Mouse (Mus musculus): ENCODE data around the gene Copz1. TPM values are rescaled to one million over a fixed set of nuclear protein-coding genes. Genes with fewer than 3 reads are reported as not detected.
A peak's percentile ranks its signal among the peaks of the same experiment; 100 is the strongest.

Gene Copz1
- polyA plus RNA-seq, 1 experiment from 2014 or later = 265 TPM

DNA sequence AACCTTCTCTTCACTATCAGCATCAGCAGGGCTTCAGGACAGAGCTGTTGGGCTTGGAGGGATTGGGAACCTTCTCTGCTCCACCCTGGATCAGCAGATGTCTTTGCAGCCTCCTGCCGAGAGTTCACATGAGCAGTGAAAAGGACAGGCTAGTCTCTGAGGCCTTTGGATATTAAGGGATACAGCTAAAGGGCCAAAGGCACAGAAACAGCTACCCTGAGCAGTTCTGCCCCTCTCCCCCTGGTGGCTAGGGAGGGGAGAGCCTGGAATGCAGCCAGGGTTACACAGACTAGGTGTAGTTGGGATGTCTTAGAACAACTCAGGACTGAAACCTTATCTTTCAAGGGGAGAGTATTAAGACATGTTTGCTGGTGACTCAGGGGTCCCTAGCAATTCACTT is 48.6 kb downstream of the Copz1 start:
- Histone ChIP-seq H3K36me3 (ENCODE audit: control insufficient read depth, insufficient read depth, low read length) (no peaks in the 10 kb centered on the region), H3K4me3 (replicated peaks; ENCODE audit: low read length) (no peak overlapping the region), H3K4me1 (ENCODE audit: control insufficient read depth, insufficient read depth, low read length) (peaks cover 25% of the 10 kb centered on the region), H3K9me3 (replicated peaks; ENCODE audit: control insufficient read depth, low read length) (no peaks in the 10 kb centered on the region), H3K27me3 (ENCODE audit: control insufficient read depth, insufficient read depth, low read length) (no peaks in the 10 kb centered on the region), H3K4me2 (ENCODE audit: low read depth, low read length) (no peak overlapping the region), H3K27ac (ENCODE audit: low read length) (no peak overlapping the region), H3K9ac (ENCODE audit: low read length) (no peak overlapping the region; the same call in 1 of the 2 replicates)
- no peak for ATAC-seq (ENCODE audit: insufficient read depth, low FRiP score)
- 70% methylated on average over 1 of the region's 1 CpGs for WGBS

DNA sequence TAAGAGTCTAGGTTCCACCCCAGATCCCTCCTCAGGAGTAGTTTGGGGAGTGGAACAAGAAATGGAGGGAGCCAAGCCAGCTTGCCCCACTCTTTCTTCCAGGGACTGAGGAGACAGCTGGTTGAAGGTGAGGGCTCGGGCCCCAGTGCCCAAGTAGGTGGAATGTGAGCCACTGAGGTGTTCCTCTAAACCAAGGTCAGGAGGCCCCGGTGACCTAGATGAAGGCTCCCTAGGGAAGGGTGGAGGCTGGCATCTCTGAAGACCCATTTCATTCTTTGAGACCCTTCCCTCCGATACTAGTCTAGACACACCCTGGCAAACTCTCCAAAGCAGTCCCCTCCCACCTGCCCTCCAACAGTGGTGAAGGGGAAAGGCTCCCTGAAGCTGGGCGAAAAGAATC is 49.9 kb downstream of the Copz1 start:
- no peaks in the 10 kb centered on the region for H3K27me3 ChIP-seq (ENCODE audit: control insufficient read depth, insufficient read depth, low read length)
- no peaks in the 10 kb centered on the region for H3K36me3 ChIP-seq (ENCODE audit: control insufficient read depth, insufficient read depth, low read length)
- H3K9me3 ChIP-seq (replicated peaks; ENCODE audit: control insufficient read depth, low read length) = no peaks in the 10 kb centered on the region
- H3K4me3 ChIP-seq (replicated peaks; ENCODE audit: low read length) = peak overlapping the region; percentile 54
- peak overlapping the region; percentile 85 for H3K9ac ChIP-seq (ENCODE audit: low read length)
- H3K4me1 ChIP-seq (ENCODE audit: control insufficient read depth, insufficient read depth, low read length) = peaks cover 23% of the 10 kb centered on the region
- no peak overlapping the region for H3K27ac ChIP-seq (ENCODE audit: low read length)
- 45% methylated on average over 4 of the region's 4 CpGs for WGBS
- ATAC-seq (ENCODE audit: insufficient read depth, low FRiP score) = no peak
- H3K4me2 ChIP-seq (ENCODE audit: low read depth, low read length) = peak overlapping the region; percentile 78

DNA sequence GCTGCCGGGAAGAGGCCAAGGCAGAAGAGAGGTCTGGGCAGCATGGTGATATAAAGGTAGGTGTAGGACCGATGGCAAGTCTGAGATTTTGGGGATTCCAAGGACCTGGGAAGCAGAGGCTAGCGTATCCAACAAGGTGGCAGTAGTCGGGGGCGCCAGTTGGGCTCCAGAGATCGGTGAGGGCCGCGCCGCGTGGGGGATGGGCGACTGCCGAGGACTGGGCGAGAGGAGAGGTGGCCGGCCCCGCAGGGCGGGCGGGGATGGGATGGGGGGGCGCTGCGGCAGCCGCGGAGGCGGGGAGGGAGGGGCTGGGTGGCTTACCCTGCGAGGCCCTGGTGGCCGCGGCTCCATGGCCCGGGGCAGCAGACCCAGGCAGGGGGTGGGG is 50.5 kb downstream of the Copz1 start:
- Histone ChIP-seq H3K36me3 (ENCODE audit: control insufficient read depth, insufficient read depth, low read length) (no peaks in the 10 kb centered on the region), H3K9me3 (replicated peaks; ENCODE audit: control insufficient read depth, low read length) (no peaks in the 10 kb centered on the region), H3K4me1 (ENCODE audit: control insufficient read depth, insufficient read depth, low read length) (peaks cover 23% of the 10 kb centered on the region), H3K4me3 (replicated peaks; ENCODE audit: low read length) (peak overlapping the region; percentile 54), H3K4me2 (ENCODE audit: low read depth, low read length) (peak overlapping the region; percentile 78), H3K9ac (ENCODE audit: low read length) (peak overlapping the region; percentile 85), H3K27ac (ENCODE audit: low read length) (no peak overlapping the region), H3K27me3 (ENCODE audit: control insufficient read depth, insufficient read depth, low read length) (no peaks in the 10 kb centered on the region)
- ATAC-seq (ENCODE audit: insufficient read depth, low FRiP score) = peak; percentile 61
- WGBS = under 1% methylated on average over 25 of the region's 26 CpGs

DNA sequence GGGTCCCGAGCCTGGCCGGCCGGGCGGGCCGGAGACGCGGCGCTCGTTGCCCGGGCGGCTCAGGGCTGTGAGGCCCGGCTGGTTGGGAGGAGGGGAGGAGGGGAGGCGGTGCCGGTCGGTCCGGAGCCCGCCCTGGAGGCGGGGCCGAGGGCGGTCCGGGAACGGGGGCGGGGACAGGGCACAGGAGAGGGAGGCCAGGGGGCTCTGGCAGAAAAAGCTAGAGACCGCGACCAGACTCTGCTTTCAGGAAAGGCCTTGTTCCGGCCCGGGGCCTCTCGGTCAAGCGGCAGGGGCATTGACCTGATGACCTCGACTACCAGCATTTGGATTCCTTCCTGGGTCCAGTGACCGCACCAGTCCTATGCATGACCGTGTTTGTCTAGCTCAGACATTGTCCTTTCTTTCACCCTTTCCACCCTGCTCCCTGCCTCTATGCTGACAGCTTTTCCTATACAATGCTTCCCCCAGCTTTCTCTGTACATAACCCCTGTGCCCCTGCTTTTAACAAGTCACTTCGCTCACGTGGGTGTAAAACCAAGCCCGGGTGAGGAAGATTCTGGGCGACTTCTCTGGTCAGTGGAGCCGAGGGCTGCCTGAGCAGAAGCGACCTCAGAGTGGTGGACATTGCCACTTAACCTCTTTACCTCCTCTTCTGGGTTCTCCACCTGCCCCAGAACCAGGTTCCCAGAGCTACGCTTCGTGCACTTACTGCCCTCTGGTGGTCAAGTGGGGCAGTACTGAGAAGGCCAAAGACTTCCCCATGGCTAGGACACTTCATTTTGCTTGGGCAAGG is 51.1 kb downstream of the Copz1 start:
- Histone ChIP-seq H3K27me3 (ENCODE audit: control insufficient read depth, insufficient read depth, low read length) (no peaks in the 10 kb centered on the region), H3K4me3 (replicated peaks; ENCODE audit: low read length) (peak overlapping the region; percentile 54), H3K9ac (ENCODE audit: low read length) (peak overlapping the region; percentile 85), H3K27ac (ENCODE audit: low read length) (peak overlapping the region; percentile 61), H3K4me1 (ENCODE audit: control insufficient read depth, insufficient read depth, low read length) (peaks cover 19% of the 10 kb centered on the region), H3K36me3 (ENCODE audit: control insufficient read depth, insufficient read depth, low read length) (no peaks in the 10 kb centered on the region), H3K4me2 (ENCODE audit: low read depth, low read length) (peak overlapping the region; percentile 78), H3K9me3 (replicated peaks; ENCODE audit: control insufficient read depth, low read length) (no peaks in the 10 kb centered on the region)
- peak; percentile 97 for ATAC-seq (ENCODE audit: insufficient read depth, low FRiP score)
- under 1% methylated on average over 40 of the region's 40 CpGs for WGBS

DNA sequence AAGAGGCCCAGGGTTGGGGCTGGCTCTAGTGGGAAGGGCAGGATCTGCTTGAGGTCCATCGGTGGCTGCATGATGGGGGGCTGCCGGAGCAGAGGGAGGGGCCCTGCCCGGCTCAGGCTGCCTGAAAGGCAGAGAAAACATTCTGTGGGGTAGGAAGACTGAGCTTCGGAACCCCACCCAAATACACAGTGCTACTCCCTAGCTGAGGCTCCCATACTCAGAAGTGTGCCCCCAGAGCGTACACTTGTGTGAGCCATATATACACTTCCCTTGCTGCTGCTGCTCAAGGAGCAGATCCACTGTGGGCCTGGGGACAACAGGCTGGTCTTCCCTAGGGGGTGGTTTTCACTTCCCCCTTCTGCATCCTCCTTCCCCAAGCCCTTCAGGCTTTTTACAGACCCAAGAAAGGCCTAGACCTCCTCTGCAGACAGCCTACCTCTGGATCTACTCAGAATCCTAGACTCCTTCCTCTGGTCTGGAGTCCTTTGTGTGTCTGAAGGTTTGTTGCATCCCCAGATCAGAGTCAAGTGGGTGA is 60.6 kb downstream of the Copz1 start:
- Histone ChIP-seq H3K36me3 (ENCODE audit: control insufficient read depth, insufficient read depth, low read length) (no peaks in the 10 kb centered on the region), H3K4me3 (replicated peaks; ENCODE audit: low read length) (no peak overlapping the region; the same call in 1 of the 2 replicates), H3K9ac (ENCODE audit: low read length) (0 out of 2 replicates have a peak overlapping the region, but pooled peaks have one; percentile 22), H3K4me2 (ENCODE audit: low read depth, low read length) (0 out of 2 replicates have a peak overlapping the region, but pooled peaks have one; percentile 10), H3K9me3 (replicated peaks; ENCODE audit: control insufficient read depth, low read length) (no peaks in the 10 kb centered on the region), H3K4me1 (ENCODE audit: control insufficient read depth, insufficient read depth, low read length) (peaks cover 11% of the 10 kb centered on the region), H3K27me3 (ENCODE audit: control insufficient read depth, insufficient read depth, low read length) (no peaks in the 10 kb centered on the region), H3K27ac (ENCODE audit: low read length) (no peak overlapping the region)
- no peak for ATAC-seq (ENCODE audit: insufficient read depth, low FRiP score)
- 61% methylated on average over 5 of the region's 5 CpGs for WGBS

DNA sequence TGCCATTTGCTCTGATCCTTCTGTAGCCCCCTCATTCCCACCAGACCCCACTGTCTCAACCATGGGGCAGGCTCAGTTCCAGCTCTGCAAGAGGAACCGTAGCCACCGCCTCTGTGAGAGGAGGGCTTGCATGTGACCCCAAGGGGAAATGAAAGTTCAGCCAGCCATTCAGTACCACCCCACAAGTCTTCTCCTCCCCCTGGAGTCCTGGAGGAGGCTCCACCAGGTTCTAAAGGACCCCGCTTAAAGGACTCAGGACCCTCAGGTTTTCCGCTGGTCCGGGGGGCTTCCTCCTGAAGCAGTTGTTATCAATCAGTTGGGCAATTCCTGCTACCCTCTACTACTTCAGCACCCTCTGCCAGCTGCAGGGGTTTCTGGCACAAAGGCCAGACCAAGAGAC is 61.2 kb downstream of the Copz1 start:
- H3K27me3 ChIP-seq (ENCODE audit: control insufficient read depth, insufficient read depth, low read length) = no peaks in the 10 kb centered on the region
- WGBS = 73% methylated on average over 5 of the region's 5 CpGs
- no peak overlapping the region; the same call in 1 of the 2 replicates for H3K9ac ChIP-seq (ENCODE audit: low read length)
- no peaks in the 10 kb centered on the region for H3K36me3 ChIP-seq (ENCODE audit: control insufficient read depth, insufficient read depth, low read length)
- no peak overlapping the region for H3K27ac ChIP-seq (ENCODE audit: low read length)
- H3K9me3 ChIP-seq (replicated peaks; ENCODE audit: control insufficient read depth, low read length) = no peaks in the 10 kb centered on the region
- no peak for ATAC-seq (ENCODE audit: insufficient read depth, low FRiP score)
- H3K4me2 ChIP-seq (ENCODE audit: low read depth, low read length) = no peak overlapping the region
- peaks cover 11% of the 10 kb centered on the region for H3K4me1 ChIP-seq (ENCODE audit: control insufficient read depth, insufficient read depth, low read length)
- H3K4me3 ChIP-seq (replicated peaks; ENCODE audit: low read length) = no peak overlapping the region

DNA sequence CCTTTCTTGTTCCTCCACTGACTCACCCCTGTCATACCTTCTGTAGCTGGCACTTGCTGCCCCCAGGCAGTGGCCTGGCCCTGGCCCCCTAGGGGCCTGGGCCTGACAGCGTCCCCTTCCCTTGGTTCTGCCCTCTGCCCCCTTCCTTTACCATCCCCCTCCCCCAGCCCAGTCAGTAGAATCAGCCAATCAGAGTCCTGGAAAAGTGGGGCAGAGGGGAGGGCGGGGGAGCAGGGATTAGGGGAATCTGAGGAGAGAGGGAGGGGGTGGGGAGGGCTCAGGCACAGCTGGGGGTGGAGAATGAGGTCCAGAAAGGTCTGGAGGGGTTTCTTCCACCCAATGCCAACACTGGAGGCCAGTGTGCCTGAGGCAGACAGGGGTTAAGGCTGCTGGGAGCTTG is 61.7 kb downstream of the Copz1 start:
- no peak for ATAC-seq (ENCODE audit: insufficient read depth, low FRiP score)
- Histone ChIP-seq H3K4me3 (replicated peaks; ENCODE audit: low read length) (no peak overlapping the region), H3K4me2 (ENCODE audit: low read depth, low read length) (no peak overlapping the region), H3K36me3 (ENCODE audit: control insufficient read depth, insufficient read depth, low read length) (no peaks in the 10 kb centered on the region), H3K9ac (ENCODE audit: low read length) (no peak overlapping the region; the same call in 1 of the 2 replicates), H3K27ac (ENCODE audit: low read length) (no peak overlapping the region), H3K9me3 (replicated peaks; ENCODE audit: control insufficient read depth, low read length) (no peaks in the 10 kb centered on the region), H3K27me3 (ENCODE audit: control insufficient read depth, insufficient read depth, low read length) (0 out of 2 replicates have a peak, but pooled peaks cover 3% of the 10 kb centered on the region), H3K4me1 (ENCODE audit: control insufficient read depth, insufficient read depth, low read length) (peaks cover 11% of the 10 kb centered on the region)
- WGBS = 31% methylated on average over 2 of the region's 2 CpGs

DNA sequence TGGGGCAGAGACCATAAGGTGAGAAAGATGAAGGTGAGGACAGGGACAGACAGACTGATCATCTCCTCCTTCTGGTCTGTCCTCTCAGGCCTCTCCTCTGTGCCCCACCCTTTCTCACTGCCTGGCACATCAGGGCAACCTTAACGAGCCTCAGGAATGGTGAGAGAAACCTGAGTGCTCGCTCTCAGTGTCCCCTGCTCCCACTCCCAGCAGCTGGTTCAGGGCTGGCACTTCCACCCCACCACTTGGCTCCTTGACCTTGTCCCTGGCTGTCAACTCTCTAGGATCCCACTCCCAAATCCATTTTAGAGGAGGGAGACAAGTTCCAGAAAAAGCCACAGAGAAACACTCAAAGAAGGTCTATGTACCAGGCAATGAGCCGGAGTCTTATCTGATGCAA is 62.5 kb downstream of the Copz1 start:
- Histone ChIP-seq H3K27ac (ENCODE audit: low read length) (no peak overlapping the region), H3K4me1 (ENCODE audit: control insufficient read depth, insufficient read depth, low read length) (peaks cover 11% of the 10 kb centered on the region), H3K9me3 (replicated peaks; ENCODE audit: control insufficient read depth, low read length) (no peaks in the 10 kb centered on the region), H3K36me3 (ENCODE audit: control insufficient read depth, insufficient read depth, low read length) (no peaks in the 10 kb centered on the region), H3K4me2 (ENCODE audit: low read depth, low read length) (no peak overlapping the region), H3K4me3 (replicated peaks; ENCODE audit: low read length) (no peak overlapping the region), H3K9ac (ENCODE audit: low read length) (no peak overlapping the region), H3K27me3 (ENCODE audit: control insufficient read depth, insufficient read depth, low read length) (0 out of 2 replicates have a peak, but pooled peaks cover 3% of the 10 kb centered on the region)
- 67% methylated on average over 3 of the region's 3 CpGs for whole genome bisulfite sequencing
- ATAC-seq (ENCODE audit: insufficient read depth, low FRiP score) = no peak

DNA sequence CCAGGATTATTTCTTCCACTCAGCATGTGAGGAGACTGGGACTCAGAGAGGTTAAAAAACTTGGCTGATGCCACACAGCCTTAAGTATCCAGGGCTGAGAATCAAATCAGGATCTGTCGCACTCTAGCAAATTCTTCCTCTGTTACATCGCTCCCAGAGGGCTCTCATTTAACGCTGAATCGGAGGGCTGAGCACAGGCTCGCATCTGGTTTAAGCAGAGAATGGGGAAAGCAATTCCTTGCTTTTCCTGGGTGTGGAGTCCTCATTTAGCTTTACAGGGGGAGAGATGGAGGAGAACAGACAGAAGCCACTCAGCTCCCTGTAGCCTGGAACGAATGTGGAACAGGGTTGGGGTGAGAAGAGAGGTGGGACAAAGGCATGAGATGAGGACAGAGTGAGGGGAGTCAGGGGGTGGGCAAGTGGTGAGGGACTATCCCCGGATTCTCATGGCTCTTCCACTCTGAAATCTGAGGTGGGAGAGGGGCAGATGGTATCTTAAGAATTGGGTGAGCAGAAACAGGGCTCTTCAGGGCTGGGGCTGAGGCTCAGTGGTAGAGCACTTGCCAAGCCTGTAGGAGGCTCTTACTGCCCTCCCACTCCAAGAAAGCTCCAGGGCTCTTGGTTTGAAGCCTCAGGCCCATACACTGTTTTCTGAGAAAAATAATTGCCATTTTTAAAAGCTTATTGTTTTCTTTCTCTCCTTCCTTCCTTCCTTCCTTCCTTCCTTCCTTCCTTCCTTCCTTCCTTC is 63.1 kb downstream of the Copz1 start:
- H3K4me1 ChIP-seq (ENCODE audit: control insufficient read depth, insufficient read depth, low read length) = peaks cover 11% of the 10 kb centered on the region
- no peak overlapping the region for H3K9ac ChIP-seq (ENCODE audit: low read length)
- no peak overlapping the region for H3K4me2 ChIP-seq (ENCODE audit: low read depth, low read length)
- no peaks in the 10 kb centered on the region for H3K36me3 ChIP-seq (ENCODE audit: control insufficient read depth, insufficient read depth, low read length)
- ATAC-seq (ENCODE audit: insufficient read depth, low FRiP score) = no peak
- no peak overlapping the region for H3K27ac ChIP-seq (ENCODE audit: low read length)
- 40% methylated on average over 7 of the region's 7 CpGs for WGBS
- no peaks in the 10 kb centered on the region for H3K9me3 ChIP-seq (replicated peaks; ENCODE audit: control insufficient read depth, low read length)
- no peak overlapping the region for H3K4me3 ChIP-seq (replicated peaks; ENCODE audit: low read length)
- peaks cover 7% of the 10 kb centered on the region; the same call in 1 of the 2 replicates for H3K27me3 ChIP-seq (ENCODE audit: control insufficient read depth, insufficient read depth, low read length)

Data from stomach, embryonic 16.5 days (tissue).